Mouse (Mus musculus) activated CD4-positive, CD25-positive, alpha-beta regulatory T cell (primary cell): ENCODE data around the gene Gbp5. TPM values are rescaled to one million over a fixed set of nuclear protein-coding genes. Genes with fewer than 3 reads are reported as not detected.

ENCODE experiments used
- polyA plus RNA-seq, 2 experiments: library from polyadenylated mRNA; unstranded; fragments of 100-300 nt; shearing (Covaris generic); gene quantifications; one replicate each; pipeline ENCODE4 v1.2.1; 2017

Gene Gbp5
- 10 to 100 TPM; 25.6 to 45.4 TPM for polyA plus RNA-seq

GRCm38 (mm10) chr3:142493536-142494061, at the start of gene Gbp5:
Gbp5 (plus strand) TSS chr3:142493978.

GRCm38 (mm10) chr3:142530087-142530953, 36.5 kb downstream of the Gbp5 start, which contains the start of gene Gbp7:
Gbp7 (plus strand) TSS chr3:142530342.

GRCm38 (mm10) chr3:142559632-142560228, 66.0 kb downstream of the Gbp5 start, which contains the start of gene Gbp3:
Gbp3 (plus strand) TSS chr3:142560026.

Other genes with a start within 250 kb of the Gbp5 start
- 10 to 100 TPM; 17.5 to 34.9 TPM for gene Pdlim5, start 98.3 kb upstream of the Gbp5 start, polyA plus RNA-seq
- gene Gbp7, start 36.4 kb downstream of the Gbp5 start, polyA plus RNA-seq, result 100 to 1,000 TPM; 140 to 335 TPM
- 100 to 1,000 TPM in 1 of 2 experiments, 10 to 100 TPM in 1; 50.2 to 191 TPM for gene Gbp3, start 66.0 kb downstream of the Gbp5 start, polyA plus RNA-seq
- gene Gbp2b, start 100.9 kb downstream of the Gbp5 start, polyA plus RNA-seq, result 10 to 100 TPM in 1 of 2 experiments, 1 to 10 TPM in 1; 3.0 to 25.8 TPM
- 100 to 1,000 TPM in 1 of 2 experiments, 10 to 100 TPM in 1; 96.9 to 159 TPM for gene Gbp2, start 126.6 kb downstream of the Gbp5 start, polyA plus RNA-seq
- gene Kyat3, start 207.1 kb downstream of the Gbp5 start, polyA plus RNA-seq, result 1 to 10 TPM; 3.3 to 3.5 TPM